Mouse (Mus musculus): ENCODE data around the gene Arnt2.

Gene Arnt2

GRCm38 (mm10) chr7:84227652-84228051, 182.3 kb downstream of the Arnt2 start:
- DNase-seq = no peak

GRCm38 (mm10) chr7:84226909-84227308, 183.1 kb downstream of the Arnt2 start:
- DNase-seq = no peak

- no peak for DNase-seq
Observed at GRCm38 (mm10) chr7:84212112-84212511, 197.9 kb downstream of the Arnt2 start.

- no peak for DNase-seq
Observed at GRCm38 (mm10) chr7:84210585-84211291, 199.2 kb downstream of the Arnt2 start.

- DNase-seq = no peak
Observed at GRCm38 (mm10) chr7:84203981-84204380, 206.0 kb downstream of the Arnt2 start.

- DNase-seq = no peak
Observed at GRCm38 (mm10) chr7:84201151-84202068, 208.6 kb downstream of the Arnt2 start.

GRCm38 (mm10) chr7:84197208-84197860, 212.6 kb downstream of the Arnt2 start:
- DNase-seq = no peak
